Mouse (Mus musculus) monocyte, adult 5-6 weeks (primary cell): ENCODE data around the gene Rassf4. TPM values are rescaled to one million over a fixed set of nuclear protein-coding genes. Genes with fewer than 3 reads are reported as not detected.
A peak's percentile ranks its signal among the peaks of the same experiment; 100 is the strongest.

Experiments
- ATAC-seq: fragments of 153-309, 156-312 bp; replicated peaks from 2 replicates; pipeline ENCODE4 v1.8.0; 2017; ENCODE audit warnings: mild to moderate bottlenecking; ENCODE audit not compliant: low TSS enrichment, insufficient number of reproducible peaks, severe bottlenecking, poor library complexity, low FRiP score
- total RNA-seq: library from RNA; stranded (forward); fragments of 200-1000, 200-491, 200-594 nt; gene quantifications from 3 replicates; pipeline ENCODE4 v1.2.3, GENCODE M21; 2017

Rassf4 gene
- 124 to 138 TPM (median 133 TPM) in 3 replicates for total RNA-seq

GRCm38 (mm10) chr6:116673471-116674282 lies at the start of gene Rassf4:
Gene Rassf4, minus strand, starts transcription at chr6:116673952.
- ATAC-seq = peak; percentile 71

DNA sequence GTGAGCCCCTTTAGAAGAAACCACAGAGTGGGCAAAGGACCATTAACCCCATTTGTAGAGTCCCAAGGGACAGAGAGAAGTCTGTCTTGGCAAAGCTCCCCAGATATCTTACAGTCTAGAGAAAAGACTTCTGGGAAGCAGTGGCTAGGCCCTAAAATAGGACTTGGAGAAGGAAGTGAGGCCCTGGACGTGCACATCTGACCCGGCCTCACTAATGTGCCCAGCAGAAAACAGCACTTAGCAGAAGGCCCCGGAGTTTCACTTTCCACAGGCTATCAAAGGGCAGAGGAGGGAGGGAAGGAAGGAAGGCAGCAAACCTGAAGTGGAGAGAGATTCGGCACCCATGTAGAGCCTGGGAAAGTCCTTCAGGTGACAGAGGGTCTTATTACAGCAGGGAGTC lies 45.2 kb upstream of the Rassf4 start:
- ATAC-seq = 0 out of 2 replicates have a peak, but pooled peaks have one; percentile 27

GRCm38 (mm10) chr6:116718361-116718760 lies 44.6 kb upstream of the Rassf4 start:
- no peak for ATAC-seq

DNA sequence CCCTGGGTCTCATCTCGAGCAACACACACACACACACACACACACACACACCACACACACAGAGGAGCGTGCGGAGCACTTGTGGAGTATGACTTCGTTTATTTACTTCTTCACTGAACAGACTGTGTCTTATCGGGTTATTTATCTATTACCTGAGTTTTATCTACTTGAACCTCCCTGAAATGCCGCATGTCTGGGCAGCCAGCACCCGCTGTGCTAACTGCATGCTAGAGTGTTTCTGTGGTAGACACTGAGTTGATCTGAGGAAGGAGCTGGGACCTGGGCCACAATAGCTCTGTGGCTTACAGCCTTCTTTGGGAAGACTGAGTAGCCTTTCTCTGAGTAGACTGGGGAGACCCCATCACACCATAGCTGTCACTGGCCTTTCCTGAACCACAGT lies 44.1 kb upstream of the Rassf4 start:
- no peak for ATAC-seq

GRCm38 (mm10) chr6:116716666-116717065 lies 42.9 kb upstream of the Rassf4 start, which contains the start of gene Tmem72:
Gene Tmem72, minus strand, starts transcription at chr6:116716913.
- ATAC-seq = no peak

GRCm38 (mm10) chr6:116715166-116715565 lies 41.4 kb upstream of the Rassf4 start:
- no peak for ATAC-seq

DNA sequence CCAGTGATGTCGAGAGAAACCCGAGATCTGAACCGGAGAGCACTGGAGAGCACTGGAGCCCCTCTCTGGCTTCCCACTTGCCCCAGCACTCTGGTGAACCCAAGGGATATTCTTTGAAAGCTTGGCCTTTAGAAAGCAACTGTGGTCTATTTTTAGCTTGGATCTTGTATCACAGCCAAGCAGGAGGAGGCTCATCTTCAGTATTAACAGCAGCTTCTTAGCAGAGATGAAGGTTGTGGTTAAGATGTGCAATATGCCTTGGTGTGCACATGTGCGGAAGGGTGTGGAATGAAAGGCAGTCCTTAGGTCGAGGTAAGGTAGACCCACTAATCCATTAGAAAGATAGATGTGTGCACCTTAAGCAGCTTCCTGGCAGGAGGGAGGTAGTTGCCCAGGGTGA lies 40.8 kb upstream of the Rassf4 start:
- no peak for ATAC-seq

- no peak for ATAC-seq
Measured at GRCm38 (mm10) chr6:116713966-116714365, 40.2 kb upstream of the Rassf4 start.

GRCm38 (mm10) chr6:116712503-116712902 lies 38.8 kb upstream of the Rassf4 start:
- no peak for ATAC-seq

DNA sequence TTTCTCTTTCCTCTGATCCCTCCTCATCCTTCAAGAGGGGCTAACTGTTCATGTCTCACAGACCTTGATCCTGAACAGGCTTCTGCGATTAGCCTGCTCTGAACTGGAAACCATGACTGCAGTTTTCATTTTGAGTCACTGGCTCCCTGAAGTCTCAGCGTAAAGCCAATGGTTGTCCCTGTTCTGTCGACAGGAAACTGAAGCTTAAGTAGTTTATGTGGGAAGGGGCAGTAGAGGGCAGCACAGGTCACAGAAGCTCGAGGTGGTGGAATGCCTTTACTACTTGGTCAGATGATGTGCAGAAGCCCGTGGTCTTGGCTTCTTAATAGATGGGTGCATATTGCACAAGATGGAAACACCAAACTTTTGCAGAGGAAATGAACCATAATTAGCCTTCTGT lies 38.3 kb upstream of the Rassf4 start:
- ATAC-seq = no peak

- ATAC-seq = no peak
Measured at GRCm38 (mm10) chr6:116704320-116704719, 30.6 kb upstream of the Rassf4 start.

GRCm38 (mm10) chr6:116700821-116701220 lies 27.1 kb upstream of the Rassf4 start:
- no peak for ATAC-seq

- no peak for ATAC-seq
Measured at GRCm38 (mm10) chr6:116697896-116698425, 24.2 kb upstream of the Rassf4 start.

- ATAC-seq = peak; percentile 74
Measured at GRCm38 (mm10) chr6:116697413-116697812, 23.7 kb upstream of the Rassf4 start.

DNA sequence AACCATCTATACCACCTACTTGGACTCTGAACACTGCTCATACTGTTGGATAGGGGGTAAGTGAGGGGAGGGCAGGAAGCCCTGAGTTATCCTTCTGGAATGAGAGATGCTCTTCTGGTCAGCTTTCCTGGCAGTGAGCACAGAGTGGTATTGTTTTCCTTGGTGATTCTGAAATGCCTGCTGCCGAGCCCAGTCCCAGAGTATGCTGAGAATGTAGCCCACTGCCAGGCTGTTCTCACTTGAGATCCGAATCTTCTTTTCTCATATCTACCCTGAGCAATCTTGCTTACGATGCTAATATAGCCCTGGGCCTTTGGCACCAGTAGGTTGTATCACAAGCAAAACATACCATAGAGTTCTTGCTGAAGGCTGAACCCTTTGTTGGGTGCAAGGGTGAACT lies 20.6 kb upstream of the Rassf4 start:
- no peak for ATAC-seq

GRCm38 (mm10) chr6:116693639-116694038 lies 19.9 kb upstream of the Rassf4 start:
- 0 out of 2 replicates have a peak, but pooled peaks have one; percentile 42 for ATAC-seq

GRCm38 (mm10) chr6:116682317-116682716 lies 8.6 kb upstream of the Rassf4 start:
- ATAC-seq = peak; percentile 85

DNA sequence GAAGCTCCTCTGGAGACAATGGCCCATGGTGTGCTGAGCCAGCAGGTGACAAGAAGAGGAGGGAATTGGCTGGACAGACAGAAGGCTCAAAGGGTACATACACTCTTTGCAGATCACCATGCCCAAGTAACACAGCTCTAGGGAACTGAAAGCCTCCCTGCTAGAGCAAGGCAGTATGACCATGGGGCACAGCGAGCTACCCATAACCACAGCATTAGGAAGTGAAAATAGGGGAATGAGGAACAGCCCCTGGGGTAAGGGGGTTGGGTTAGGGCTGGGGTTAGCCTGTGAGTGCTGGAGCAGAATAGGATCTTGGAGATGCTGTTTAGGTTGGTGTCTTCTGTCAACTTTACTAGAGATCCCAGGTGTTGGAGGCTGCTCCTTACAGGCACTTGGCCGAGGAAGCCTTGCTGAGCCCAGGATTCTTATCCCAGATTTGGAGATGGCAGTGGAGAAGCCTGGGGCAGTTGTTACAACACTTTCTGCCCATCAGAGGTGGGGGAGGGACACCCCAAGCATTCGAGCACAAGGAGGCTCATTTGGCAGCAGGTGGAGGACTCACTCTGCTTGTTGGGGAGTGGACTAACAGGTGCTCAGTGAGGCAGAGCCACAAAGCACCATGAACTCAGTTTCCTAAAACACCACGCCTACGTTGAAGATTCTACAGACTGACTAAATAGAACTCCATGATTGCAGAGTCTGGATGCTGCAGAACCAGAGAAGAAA lies 6.0 kb upstream of the Rassf4 start:
- peak; percentile 88 for ATAC-seq

DNA sequence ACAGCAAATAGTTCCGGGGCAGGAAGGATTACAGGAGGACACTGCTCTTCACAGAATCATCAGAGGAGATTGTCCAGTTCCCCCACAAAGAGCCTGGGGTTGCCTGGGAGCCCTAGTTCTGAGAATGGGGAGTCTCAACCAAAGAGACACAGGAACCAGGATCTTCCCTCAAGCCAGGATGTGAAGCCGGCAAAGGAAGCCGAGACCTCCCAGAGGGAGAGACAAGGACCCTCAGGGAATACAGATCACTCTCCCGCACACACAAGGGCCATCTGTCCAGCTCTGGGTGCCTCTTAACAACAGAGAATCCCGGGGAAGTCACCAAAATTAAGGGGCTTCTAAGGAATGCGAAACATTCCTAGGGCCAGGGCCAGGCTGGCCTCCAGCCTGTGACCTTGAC lies 3.6 kb upstream of the Rassf4 start:
- no peak for ATAC-seq
